Mouse (Mus musculus): ENCODE results near the gene Rnf185.

DNA sequence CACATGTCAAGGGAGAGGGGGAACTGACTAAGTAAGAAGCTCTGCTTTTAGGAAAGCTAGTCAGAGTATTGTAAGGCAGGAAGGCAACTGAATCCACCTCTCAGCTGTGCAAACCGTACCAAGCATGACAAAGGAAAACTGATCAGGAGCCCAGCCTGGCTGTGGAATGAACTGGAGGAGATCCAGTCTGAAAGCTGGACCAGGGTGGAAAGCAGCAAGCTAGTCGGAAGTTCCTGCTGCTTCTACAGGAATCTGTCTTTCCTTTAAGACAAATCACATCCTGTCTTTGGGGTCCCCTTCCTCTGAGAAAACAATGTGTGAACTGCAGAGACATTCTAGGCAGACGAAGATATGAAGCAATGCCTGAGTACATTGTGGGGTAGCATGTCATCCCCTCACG lies 33.4 kb downstream of the Rnf185 start:
- no peak for TF ChIP-seq CTCF (IDR thresholded peaks at IDR 0.05; ENCODE audit: extremely low read depth, insufficient read depth, low read length)
- no peak for TF ChIP-seq POLR2A (IDR thresholded peaks at IDR 0.05; ENCODE audit: extremely low read depth, insufficient read depth, low read length)
